Mouse (Mus musculus) C2C12 (cell line): ENCODE measurements around the gene Zg16. TPM values are rescaled to one million over a fixed set of nuclear protein-coding genes. Genes with fewer than 3 reads are reported as not detected.

Experiments used
- H3K27me3 ChIP-seq: one replicate; pipeline ENCODE4 v1.6.1; 2011; ENCODE audit not compliant: control insufficient read depth, insufficient read depth, insufficient read length
- H3K36me3 ChIP-seq: one replicate; pipeline ENCODE4 v1.6.1; 2011; ENCODE audit not compliant: control insufficient read depth, insufficient read depth
- H3K4me3 ChIP-seq: one replicate; pipeline ENCODE4 v1.5.1; 2011; ENCODE audit warnings: mild to moderate bottlenecking, control low read depth; ENCODE audit not compliant: poor library complexity, insufficient read depth, severe bottlenecking
- H3K79me2 ChIP-seq: one replicate; pipeline ENCODE4 v1.6.1; 2011; ENCODE audit not compliant: control insufficient read depth, insufficient read depth
- H3K79me3 ChIP-seq: one replicate; pipeline ENCODE4 v1.6.1; 2011; ENCODE audit warnings: low read depth, control low read depth
- H3ac ChIP-seq: one replicate; pipeline ENCODE3; 2011; ENCODE audit warnings: low read depth; ENCODE audit not compliant: control insufficient read depth, insufficient read length
- CEBPB ChIP-seq: IDR thresholded peaks from one replicate; pipeline ENCODE4 v1.6.1; 2011; ENCODE audit warnings: low read depth, mild to moderate bottlenecking, control low read depth, moderate library complexity
- CTCF ChIP-seq: IDR thresholded peaks from one replicate; pipeline ENCODE4 v1.5.1; 2011; ENCODE audit not compliant: control insufficient read depth, insufficient read depth, insufficient read length
- FOSL1 ChIP-seq: IDR thresholded peaks from one replicate; pipeline ENCODE4 v1.8.0; 2011; ENCODE audit warnings: mild to moderate bottlenecking, low read length; ENCODE audit not compliant: poor library complexity, insufficient read depth, severe bottlenecking
- MAX ChIP-seq: IDR thresholded peaks from one replicate; pipeline ENCODE4 v1.6.1; 2011; ENCODE audit warnings: mild to moderate bottlenecking, control low read depth
- MYOD1 ChIP-seq: IDR thresholded peaks from one replicate; pipeline ENCODE4 v1.6.1; 2011; ENCODE audit warnings: low read depth; ENCODE audit not compliant: control insufficient read depth, insufficient read length
- MYOG ChIP-seq: IDR thresholded peaks from one replicate; pipeline ENCODE4 v1.6.1; 2011; ENCODE audit not compliant: control insufficient read depth, insufficient read length; ENCODE audit errors: extremely low read depth
- USF1 ChIP-seq: IDR thresholded peaks from one replicate; pipeline ENCODE4 v1.6.1; 2011; ENCODE audit warnings: low read depth, mild to moderate bottlenecking, control low read depth, moderate library complexity
- polyA plus RNA-seq: library from polyadenylated mRNA; unstranded; fragments of >200 nt; fragmentation: generic; extraction: Trizol; gene quantifications from one replicate; pipeline ENCODE4 v1.2.1, GENCODE M21; 2012; ENCODE audit warnings: missing spikeins

Gene Zg16
- polyA plus RNA-seq, 1 experiment, result not detected

DNA sequence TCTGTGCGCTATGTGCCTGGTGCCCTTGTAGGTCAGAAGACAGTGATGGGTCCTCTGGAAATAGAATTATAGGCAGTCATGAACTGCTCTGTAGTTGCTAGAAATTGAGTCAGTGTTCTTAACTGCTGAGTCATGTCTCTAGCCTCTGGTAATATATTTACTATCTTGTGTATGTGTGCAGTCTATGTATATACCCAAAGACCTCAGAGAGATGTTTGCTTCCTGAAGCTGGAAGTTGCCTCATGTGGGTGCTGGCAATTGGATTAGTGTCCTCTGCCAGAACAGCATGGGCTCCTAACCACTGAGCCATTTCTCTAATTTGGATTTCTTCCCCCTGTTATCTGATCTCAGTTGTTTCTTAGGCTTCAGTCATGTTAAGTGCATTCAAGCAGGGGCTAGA is 57.0 kb downstream of the Zg16 start:
- Histone ChIP-seq H3K79me3 (no peaks in the 10 kb centered on the region), H3K4me3 (no peak overlapping the region), H3ac (no peak overlapping the region), H3K27me3 (no peaks in the 10 kb centered on the region), H3K79me2 (peaks cover 7% of the 10 kb centered on the region), H3K36me3 (peaks cover 71% of the 10 kb centered on the region)
- TF ChIP-seq MAX, result no peak
- no peak for TF ChIP-seq FOSL1

DNA sequence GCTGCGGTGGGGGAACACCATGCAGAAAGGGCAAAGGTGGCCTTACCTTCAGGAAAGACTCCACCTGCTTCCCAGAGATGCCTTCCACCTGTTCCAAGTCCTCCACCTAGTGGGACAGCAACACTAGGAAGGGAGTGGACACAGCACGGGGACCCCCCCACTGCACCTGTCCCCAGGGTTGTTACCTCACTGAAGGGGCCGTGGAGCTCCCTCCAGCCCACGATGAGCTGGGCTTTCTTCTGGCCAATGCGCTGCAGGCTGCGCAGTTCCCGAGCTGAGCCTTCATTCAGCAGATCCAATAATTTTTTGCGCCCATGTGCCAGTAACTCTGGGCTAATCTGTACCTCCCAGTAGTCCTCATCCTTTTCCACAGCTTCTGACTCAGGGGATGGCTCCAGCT is 59.2 kb downstream of the Zg16 start:
- H3K36me3 ChIP-seq, result peaks cover 67% of the 10 kb centered on the region
- no peak for TF ChIP-seq CTCF
- TF ChIP-seq MYOG, result no peak
- TF ChIP-seq FOSL1, result no peak
- TF ChIP-seq MYOD1, result no peak
- no peak for TF ChIP-seq CEBPB
- no peak for TF ChIP-seq MAX
- no peak for TF ChIP-seq USF1
- peak overlapping the region; percentile 28 for H3K4me3 ChIP-seq
- peaks cover 20% of the 10 kb centered on the region for H3K79me3 ChIP-seq
- H3ac ChIP-seq, result peak overlapping the region; percentile 57
- H3K79me2 ChIP-seq, result peaks cover 30% of the 10 kb centered on the region
- no peaks in the 10 kb centered on the region for H3K27me3 ChIP-seq

DNA sequence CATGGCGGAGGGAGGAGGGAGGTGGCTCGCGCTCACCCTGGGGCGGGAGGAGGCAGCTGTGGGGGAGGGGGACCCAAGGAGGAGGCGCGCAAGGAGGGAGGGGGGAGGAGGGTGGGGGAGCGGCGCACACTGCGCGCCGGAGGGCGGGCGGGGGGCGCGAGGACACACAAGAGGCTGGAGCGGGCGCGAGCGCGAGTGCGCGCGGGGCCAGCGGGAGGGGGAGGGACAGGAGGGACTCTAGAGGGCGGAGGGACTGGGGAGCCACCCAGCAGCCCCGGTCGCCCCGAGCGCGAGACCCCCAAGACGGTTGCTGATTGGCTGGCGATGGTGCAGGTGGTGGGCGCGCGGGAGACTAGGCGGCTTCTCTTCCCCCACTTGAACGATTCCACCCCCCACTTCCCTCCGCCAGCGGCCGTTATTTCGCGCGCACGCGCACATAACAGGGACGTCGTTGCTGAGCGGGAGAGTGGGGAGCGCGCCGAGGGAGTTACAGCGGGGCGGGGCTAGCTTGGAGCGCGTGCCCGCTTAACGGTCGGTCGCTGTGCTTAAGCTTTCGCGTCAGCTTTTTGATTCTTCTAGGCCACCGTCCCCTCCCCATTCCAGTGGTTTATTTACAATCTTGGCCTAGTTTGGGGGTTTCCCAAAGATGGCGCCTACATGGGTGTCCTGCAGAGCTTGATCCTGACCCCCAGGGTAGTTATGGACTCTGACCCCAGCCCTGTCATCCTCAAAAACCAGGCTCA is 60.0 kb downstream of the Zg16 start, which contains the start of gene Maz:
Gene Maz, minus strand, starts transcription at position 54 of the 743 bp plus-strand sequence.
- H3K36me3 ChIP-seq, result peaks cover 67% of the 10 kb centered on the region
- TF ChIP-seq FOSL1 (no peak), CEBPB (no peak), MYOD1 (no peak), CTCF (no peak), USF1 (no peak), MAX (no peak), MYOG (no peak)
- H3ac ChIP-seq, result peak within 1 kb of the TSS; percentile 94
- H3K79me2 ChIP-seq, result peaks cover 33% of the 10 kb centered on the region
- H3K79me3 ChIP-seq, result peaks cover 20% of the 10 kb centered on the region
- peak within 1 kb of the TSS; percentile 61 for H3K4me3 ChIP-seq
- no peaks in the 10 kb centered on the region for H3K27me3 ChIP-seq

DNA sequence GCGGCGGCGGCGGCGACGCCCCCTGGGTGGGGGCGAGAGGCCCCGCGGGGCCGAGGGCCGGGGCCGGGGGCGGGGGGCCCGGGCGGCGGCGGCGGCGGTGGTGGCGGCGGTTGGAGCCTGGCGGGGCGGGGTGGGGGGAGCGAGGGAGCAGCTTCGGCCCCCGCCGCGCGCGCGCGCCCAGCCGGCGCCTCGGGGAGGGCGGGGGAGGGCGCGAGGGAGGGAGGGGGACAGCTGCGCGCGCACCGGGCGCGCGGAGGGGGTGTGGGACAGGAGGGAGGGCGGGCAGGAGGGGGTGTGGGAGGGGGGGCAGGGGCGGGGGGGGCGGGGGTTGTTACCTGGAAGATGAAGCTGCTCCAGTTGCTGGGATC is 60.5 kb downstream of the Zg16 start:
- peak overlapping the region; percentile 61 for H3K4me3 ChIP-seq
- peaks cover 20% of the 10 kb centered on the region for H3K79me3 ChIP-seq
- H3K36me3 ChIP-seq, result peaks cover 63% of the 10 kb centered on the region
- peak overlapping the region; percentile 94 for H3ac ChIP-seq
- peaks cover 33% of the 10 kb centered on the region for H3K79me2 ChIP-seq
- no peaks in the 10 kb centered on the region for H3K27me3 ChIP-seq
- TF ChIP-seq USF1, result no peak
- TF ChIP-seq MAX, result no peak
- no peak for TF ChIP-seq CTCF
- no peak for TF ChIP-seq CEBPB
- no peak for TF ChIP-seq MYOG
- TF ChIP-seq MYOD1, result no peak
- TF ChIP-seq FOSL1, result no peak

DNA sequence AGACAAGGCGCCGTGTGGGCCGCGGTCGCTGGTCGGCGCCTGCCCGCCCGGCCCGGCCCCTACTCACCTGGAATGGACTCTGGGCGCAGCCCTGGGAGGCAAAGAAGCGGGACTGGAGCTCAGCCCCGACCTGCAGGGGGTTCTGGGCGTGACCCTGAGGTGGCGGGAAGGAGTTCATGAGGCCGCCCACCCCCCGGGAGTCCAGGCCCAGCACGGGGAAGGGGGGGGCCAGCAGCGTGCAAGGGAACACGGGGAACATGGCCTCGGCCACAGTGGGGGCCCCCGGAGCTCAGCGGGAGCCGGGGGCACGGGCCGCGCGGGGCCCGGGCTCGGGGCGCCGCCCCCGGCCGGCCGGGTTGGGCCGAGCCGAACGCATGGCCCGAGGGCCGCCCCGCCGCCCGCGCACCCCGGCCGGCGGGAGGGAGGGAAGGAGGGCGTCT is 60.9 kb downstream of the Zg16 start:
- TF ChIP-seq CTCF (no peak), USF1 (no peak), MYOG (no peak)
- Histone ChIP-seq H3K79me2 (peaks cover 33% of the 10 kb centered on the region), H3K36me3 (peaks cover 59% of the 10 kb centered on the region), H3ac (peak overlapping the region; percentile 94), H3K27me3 (no peaks in the 10 kb centered on the region), H3K79me3 (peaks cover 20% of the 10 kb centered on the region), H3K4me3 (peak overlapping the region; percentile 61)

DNA sequence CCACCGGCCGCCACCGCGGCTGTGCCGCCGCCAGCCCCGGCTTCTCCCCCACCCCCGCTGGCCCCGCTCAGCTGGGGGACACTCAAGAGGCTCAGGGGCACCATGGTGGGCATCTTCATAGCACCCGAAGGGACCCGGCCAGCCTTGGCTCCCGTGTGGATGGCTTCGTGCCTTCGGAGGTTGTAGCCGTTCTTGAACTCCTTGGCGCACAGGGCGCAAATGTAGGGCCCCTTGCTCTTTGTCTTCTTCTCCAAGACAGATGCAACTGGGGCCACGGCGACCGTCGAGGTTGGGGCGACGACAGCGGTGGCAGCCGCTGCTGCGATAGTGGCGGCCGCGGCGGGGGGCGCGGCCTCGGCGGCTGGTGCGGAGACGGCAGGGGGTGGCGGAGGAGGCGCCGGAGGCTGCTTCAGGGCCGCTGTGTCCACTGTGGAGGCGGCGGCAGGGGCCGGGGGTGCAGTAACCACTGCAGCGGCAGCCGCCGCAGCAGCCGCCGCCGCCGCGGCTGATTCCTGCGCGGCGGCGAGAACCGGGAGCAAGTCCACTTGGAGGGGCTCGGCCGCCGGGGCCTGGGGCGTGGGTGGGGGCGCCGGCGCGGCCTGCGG is 61.5 kb downstream of the Zg16 start:
- Histone ChIP-seq H3K79me2 (peaks cover 33% of the 10 kb centered on the region), H3ac (peak overlapping the region; percentile 94), H3K4me3 (peak overlapping the region; percentile 61), H3K79me3 (peaks cover 20% of the 10 kb centered on the region), H3K36me3 (peaks cover 53% of the 10 kb centered on the region), H3K27me3 (no peaks in the 10 kb centered on the region)
- no peak for TF ChIP-seq CEBPB
- TF ChIP-seq MYOG, result no peak
- no peak for TF ChIP-seq MYOD1
- no peak for TF ChIP-seq FOSL1
- TF ChIP-seq MAX, result no peak
- TF ChIP-seq USF1, result no peak
